9 mouse cellular contexts compared by ENCODE assay signal in genomic region chr2:72995346-72996097, GRCm38 (mm10). TPM values are rescaled to one million over a fixed set of nuclear protein-coding genes. Genes with fewer than 3 reads are reported as not detected.
DNase-seq lines count a peak whose midpoint lies in the region; ATAC-seq lines count a peak whose summit lies in the region.
"Had no signal": no experiment of that assay in that cellular context is flagged by ENCODE, and none has a peak within 500 bp of the region (broad histone marks: within the 10 kb centered on the region; RNA-seq: fewer than 3 reads in every experiment).

No protein-coding gene starts in this region.

- H3K4me1 ChIP-seq in forebrain, embryonic 13.5 days, result peaks cover 21% of the 10 kb centered on the region
- H3K4me1 ChIP-seq in heart, embryonic 16.5 days (ENCODE audit: control insufficient read depth, insufficient read depth, low read length), result peaks cover 24% of the 10 kb centered on the region
- peaks cover 14% of the 10 kb centered on the region for H3K4me1 ChIP-seq in stomach, embryonic 14.5 days (ENCODE audit: control insufficient read depth, insufficient read depth, low read length)

- no peaks in the 10 kb centered on the region for H3K79me2 ChIP-seq in macrophage (ENCODE audit: inconsistent target)

- ATAC-seq in forebrain, embryonic 13.5 days, result peak; percentile 84
- peak; percentile 84 for ATAC-seq in heart, embryonic 16.5 days (replicated peaks; ENCODE audit: extremely low read depth, insufficient read depth, low FRiP score)
- peak; percentile 80; the same call in 1 of the 2 replicates for ATAC-seq in stomach, embryonic 14.5 days (ENCODE audit: insufficient number of reproducible peaks, insufficient read depth, low FRiP score, low read depth)

- WGBS in forebrain, embryonic 13.5 days, result 36% methylated on average over 9 of the region's 9 CpGs
- 24% methylated on average over 9 of the region's 9 CpGs for WGBS in heart, embryonic 16.5 days
- 34% methylated on average over 9 of the region's 9 CpGs for WGBS in macrophage (ENCODE audit: missing documents)
- WGBS in stomach, embryonic 14.5 days, result 26% methylated on average over 9 of the region's 9 CpGs

- peak overlapping the region; percentile 8; the same call in 1 of the 2 replicates for H3K9ac ChIP-seq in forebrain, embryonic 13.5 days
- 0 out of 2 replicates have a peak overlapping the region, but pooled peaks have one; percentile 11 for H3K9ac ChIP-seq in heart, embryonic 16.5 days (ENCODE audit: low read length)
- H3K9ac ChIP-seq in stomach, embryonic 14.5 days (replicated peaks; ENCODE audit: low read depth, low read length), result no peak overlapping the region

- no peak overlapping the region for H3K4me3 ChIP-seq in forebrain, embryonic 13.5 days
- H3K4me3 ChIP-seq in heart, embryonic 16.5 days (ENCODE audit: low read length), result no peak overlapping the region
- H3K4me3 ChIP-seq in macrophage (ENCODE audit: inconsistent target), result no peak overlapping the region
- H3K4me3 ChIP-seq in stomach, embryonic 14.5 days (ENCODE audit: low read depth, low read length), result no peak overlapping the region

- H3K27ac ChIP-seq in forebrain, embryonic 13.5 days, result peak overlapping the region; percentile 84
- H3K27ac ChIP-seq in heart, embryonic 16.5 days (ENCODE audit: low read length), result peak overlapping the region; percentile 84
- H3K27ac ChIP-seq in macrophage, result peak overlapping the region; percentile 82
- H3K27ac ChIP-seq in stomach, embryonic 14.5 days (ENCODE audit: low read length), result peak overlapping the region; percentile 88

- peak; percentile 42 for DNase-seq in adrenal gland, adult 2 months
- DNase-seq in adrenal gland, adult 8-10 months, result no peak
- peak; percentile 94 for DNase-seq in brain, adult 2 months (ENCODE audit: low read depth, low spot score)
- peak; percentile 42 to 61 for DNase-seq in kidney, postnatal 36 days

- no peaks in the 10 kb centered on the region for H3K36me3 ChIP-seq in forebrain, embryonic 13.5 days (ENCODE audit: poor library complexity, severe bottlenecking)
- H3K36me3 ChIP-seq in heart, embryonic 16.5 days (ENCODE audit: control insufficient read depth, insufficient read depth), result no peaks in the 10 kb centered on the region
- no peaks in the 10 kb centered on the region for H3K36me3 ChIP-seq in macrophage (ENCODE audit: inconsistent target)
- no peaks in the 10 kb centered on the region for H3K36me3 ChIP-seq in stomach, embryonic 14.5 days (ENCODE audit: control insufficient read depth, insufficient read depth, low read length)

- peak overlapping the region; percentile 5 for H3K4me2 ChIP-seq in forebrain, embryonic 13.5 days
- peak overlapping the region; percentile 15 for H3K4me2 ChIP-seq in heart, embryonic 16.5 days (ENCODE audit: low read depth, low read length)
- H3K4me2 ChIP-seq in stomach, embryonic 14.5 days (replicated peaks; ENCODE audit: low read depth, low read length), result no peak overlapping the region

- no peaks in the 10 kb centered on the region for H3K9me3 ChIP-seq in forebrain, embryonic 13.5 days (replicated peaks)
- no peaks in the 10 kb centered on the region; the same call in 1 of the 2 replicates for H3K9me3 ChIP-seq in heart, embryonic 16.5 days (replicated peaks; ENCODE audit: control insufficient read depth, low read length)
- H3K9me3 ChIP-seq in stomach, embryonic 14.5 days (ENCODE audit: control insufficient read depth, low read depth, low read length), result no peaks in the 10 kb centered on the region

- no peaks in the 10 kb centered on the region for H3K27me3 ChIP-seq in forebrain, embryonic 13.5 days
- no peaks in the 10 kb centered on the region for H3K27me3 ChIP-seq in heart, embryonic 16.5 days (ENCODE audit: control insufficient read depth, insufficient read depth, low read length)
- H3K27me3 ChIP-seq in stomach, embryonic 14.5 days (ENCODE audit: control insufficient read depth, insufficient read depth, low read length), result no peaks in the 10 kb centered on the region

RNA-seq across cellular contexts. Expression of gene Gm11084, which starts 9.0 kb away (rescaled TPM):
- total RNA-seq in adrenal gland, adult 2 months (2021), result not detected
- polyA plus RNA-seq in adrenal gland, adult 2 months (2012; rRNA removed), result not detected in 2 replicates
- not detected for total RNA-seq in adrenal gland, adult 8-10 months (2022)
- not detected in 2 replicates for polyA plus RNA-seq in forebrain, embryonic 13.5 days (2015; fragmentation: Nextera tagmentation; extraction: Ambion mirVana)
- polyA plus RNA-seq in heart, embryonic 16.5 days (2015; fragmentation: Nextera tagmentation; extraction: Ambion mirVana), result not detected in 2 replicates
- total RNA-seq in macrophage (2018; cell fraction: chromatin; rRNA removed), result not detected
- not detected for total RNA-seq in macrophage (2018; cell fraction: cytosol; rRNA removed)
- not detected for total RNA-seq in macrophage (2018; cell fraction: nucleus; rRNA removed)
- not detected in 3 replicates for polyA plus RNA-seq in macrophage (2018)
- not detected in 2 replicates for polyA plus RNA-seq in stomach, embryonic 14.5 days (2014; fragmentation: Nextera tagmentation; extraction: Ambion mirVana)
- polyA plus RNA-seq: C2C12 had no signal

RNA-seq across cellular contexts. Expression of gene Sp3, which starts 15.3 kb away (rescaled TPM):
- 10 to 100 TPM; 53.8 to 62.2 TPM for total RNA-seq in adrenal gland, adult 2 months (2021)
- polyA plus RNA-seq in adrenal gland, adult 2 months (2012; rRNA removed), result 12.0 and 12.1 TPM in 2 replicates
- total RNA-seq in adrenal gland, adult 8-10 months (2022), result 10 to 100 TPM; 50.9 to 64.7 (median 60.2) TPM
- 64.3 and 66.6 TPM in 2 replicates for polyA plus RNA-seq in forebrain, embryonic 13.5 days (2015; fragmentation: Nextera tagmentation; extraction: Ambion mirVana)
- 34.8 and 37.5 TPM in 2 replicates for polyA plus RNA-seq in heart, embryonic 16.5 days (2015; fragmentation: Nextera tagmentation; extraction: Ambion mirVana)
- total RNA-seq in macrophage (2018; cell fraction: chromatin; rRNA removed), result 100 to 1,000 TPM in 15 of 26 experiments, 10 to 100 TPM in 11; 30.7 to 237 (median 121) TPM
- 10 to 100 TPM; 21.0 to 83.6 (median 68.2) TPM for total RNA-seq in macrophage (2018; cell fraction: cytosol; rRNA removed)
- total RNA-seq in macrophage (2018; cell fraction: nucleus; rRNA removed), result 100 to 1,000 TPM in 11 of 26 experiments, 10 to 100 TPM in 15; 32.4 to 243 (median 74.9) TPM
- polyA plus RNA-seq in macrophage (2018), result 49.5 to 59.1 TPM (median 51.3 TPM) in 3 replicates
- polyA plus RNA-seq in stomach, embryonic 14.5 days (2014; fragmentation: Nextera tagmentation; extraction: Ambion mirVana), result 66.9 and 70.3 TPM in 2 replicates
